Mouse (Mus musculus) bone marrow, adult 2 months (tissue): ENCODE data around the gene Gm28042.

ENCODE experiments used
- CTCF ChIP-seq: fragments of 200-500 bp; IDR thresholded peaks from 2 replicates; pipeline ENCODE4 v1.5.1; 2011; ENCODE audit warnings: low read length, control low read depth; ENCODE audit not compliant: control insufficient read depth, insufficient read depth
- POLR2A ChIP-seq: fragments of 200-500 bp; IDR thresholded peaks from 2 replicates; pipeline ENCODE4 v1.6.1; 2011; ENCODE audit warnings: low read depth, mild to moderate bottlenecking, control low read depth, low read length, borderline replicate concordance; ENCODE audit not compliant: control insufficient read depth

GRCm38 (mm10) chr2:119993515-119993914, 33.8 kb upstream of the Gm28042 start:
- TF ChIP-seq POLR2A, result no peak
- TF ChIP-seq CTCF, result no peak
